Mouse (Mus musculus) cerebral cortex, adult 2 months (tissue): Measurements from ENCODE around the gene Akap5.

ENCODE experiments used
- WGBS: fragments of 180-500 bp; shearing (Covaris S2); methylation state at CpG from one replicate; pipeline ENCODE4 v1.1.7; 2018; 5-methylcytosine and 5-hydroxymethylcytosine counted together

The Akap5 gene

DNA sequence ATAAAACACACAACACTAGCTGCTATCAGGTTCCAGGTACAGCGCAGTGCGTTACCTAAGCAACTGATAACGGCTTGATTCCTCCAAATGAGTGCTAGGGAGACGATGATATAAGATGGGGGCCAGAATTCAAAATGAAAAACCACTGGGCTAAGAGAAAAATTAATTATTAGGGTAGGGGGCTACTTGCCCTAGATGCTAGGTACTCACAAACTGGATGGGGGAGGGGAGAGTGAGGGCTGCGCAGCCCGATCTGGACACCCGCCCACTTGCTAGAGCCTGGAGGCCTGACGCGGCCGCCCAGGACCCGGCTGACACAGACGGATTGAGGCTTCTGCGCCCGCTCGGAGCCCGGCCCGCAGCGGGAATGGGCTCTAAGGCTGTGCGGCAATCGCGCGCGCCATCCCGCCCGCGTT, 44.1 kb downstream of the Akap5 start:
- WGBS, result 3% methylated on average over 26 of the region's 26 CpGs

DNA sequence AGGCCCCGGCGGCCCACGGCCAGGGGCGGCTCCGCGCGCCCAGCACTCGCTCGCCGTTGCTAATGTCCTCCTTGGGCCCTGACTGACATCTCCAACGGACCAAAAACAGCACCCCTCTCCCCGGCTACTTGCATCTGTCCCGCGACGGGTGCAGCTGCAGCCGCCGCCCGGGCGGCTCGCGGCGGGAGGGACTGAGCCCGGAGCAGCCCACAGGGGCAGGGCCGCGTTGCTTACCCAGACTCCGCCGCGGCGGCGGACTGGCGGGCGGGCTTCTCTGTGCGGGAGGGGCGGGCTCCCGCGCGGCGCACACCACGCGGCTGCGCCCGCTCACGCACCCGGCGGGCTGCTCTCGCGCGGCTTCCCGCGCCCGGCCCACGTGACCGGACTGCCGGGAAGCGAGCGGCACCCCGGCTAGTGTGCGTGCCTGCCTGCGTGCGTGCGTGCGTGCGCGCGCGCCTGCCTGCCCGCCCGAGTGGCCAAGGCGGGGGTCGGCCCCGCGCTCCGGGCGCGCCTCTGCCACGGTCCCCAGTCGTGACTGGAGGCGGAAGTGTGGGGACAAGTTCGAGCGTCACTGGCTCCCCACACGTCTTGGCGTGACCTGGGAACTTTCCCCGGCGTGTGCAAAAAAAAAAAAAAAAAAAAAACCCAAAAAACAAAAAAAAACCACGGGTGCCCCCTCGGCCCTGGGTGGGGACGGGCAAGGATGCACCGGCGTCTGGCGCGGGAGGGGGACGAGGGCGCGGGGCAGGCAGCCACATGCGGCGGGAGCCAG, 44.7 kb downstream of the Akap5 start, which contains the start of gene Zbtb25:
Gene Zbtb25, minus strand, starts transcription at position 397 of the 772 bp plus-strand sequence.
- WGBS, result under 1% methylated on average over 96 of the region's 96 CpGs

DNA sequence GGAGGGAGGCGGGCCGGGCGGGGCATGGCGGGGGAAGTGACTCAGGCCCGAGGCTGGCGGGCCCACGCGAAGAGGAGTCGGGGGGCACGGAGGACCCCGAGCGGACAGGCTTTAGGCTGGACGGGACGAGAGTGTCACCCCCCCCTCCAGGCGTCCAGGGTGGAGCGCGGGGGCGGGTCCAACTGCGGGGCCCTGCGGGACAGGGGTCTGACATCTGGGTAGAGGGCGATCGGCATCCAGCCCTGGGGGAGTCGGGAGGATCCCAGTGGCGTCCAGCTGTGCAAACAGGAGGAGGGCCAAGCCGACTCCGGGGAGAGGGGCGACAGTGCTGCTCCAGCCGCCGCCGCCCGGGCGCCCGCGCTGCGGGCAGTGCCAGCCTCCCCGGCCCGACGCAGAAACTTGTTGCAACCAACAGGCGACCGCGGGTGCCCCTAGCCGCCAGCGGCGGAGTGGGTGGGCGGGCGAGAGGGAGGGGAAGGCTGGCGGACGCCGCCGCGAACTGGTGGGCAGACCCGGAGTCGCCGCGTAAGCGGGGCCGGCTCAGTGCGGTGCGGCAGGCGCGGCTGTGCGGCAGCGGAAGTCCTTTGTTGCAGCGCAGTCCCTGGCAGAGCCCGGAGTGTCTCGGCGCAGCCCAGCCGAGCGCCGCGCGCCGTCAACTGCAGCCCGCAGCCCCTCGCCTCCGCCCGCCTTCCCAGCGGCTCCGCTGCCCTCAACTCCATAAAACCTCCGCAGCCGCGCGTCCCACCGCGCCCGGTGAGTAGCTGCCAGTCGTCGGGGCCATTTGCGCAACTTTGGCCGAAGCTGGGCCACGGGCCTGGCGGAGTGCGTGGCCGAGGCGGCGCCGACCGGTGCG, 45.5 kb downstream of the Akap5 start, which contains the start of gene Zbtb1:
Gene Zbtb1, plus strand, starts transcription at position 289 of the 853 bp plus-strand sequence.
- under 1% methylated on average over 99 of the region's 99 CpGs for WGBS

DNA sequence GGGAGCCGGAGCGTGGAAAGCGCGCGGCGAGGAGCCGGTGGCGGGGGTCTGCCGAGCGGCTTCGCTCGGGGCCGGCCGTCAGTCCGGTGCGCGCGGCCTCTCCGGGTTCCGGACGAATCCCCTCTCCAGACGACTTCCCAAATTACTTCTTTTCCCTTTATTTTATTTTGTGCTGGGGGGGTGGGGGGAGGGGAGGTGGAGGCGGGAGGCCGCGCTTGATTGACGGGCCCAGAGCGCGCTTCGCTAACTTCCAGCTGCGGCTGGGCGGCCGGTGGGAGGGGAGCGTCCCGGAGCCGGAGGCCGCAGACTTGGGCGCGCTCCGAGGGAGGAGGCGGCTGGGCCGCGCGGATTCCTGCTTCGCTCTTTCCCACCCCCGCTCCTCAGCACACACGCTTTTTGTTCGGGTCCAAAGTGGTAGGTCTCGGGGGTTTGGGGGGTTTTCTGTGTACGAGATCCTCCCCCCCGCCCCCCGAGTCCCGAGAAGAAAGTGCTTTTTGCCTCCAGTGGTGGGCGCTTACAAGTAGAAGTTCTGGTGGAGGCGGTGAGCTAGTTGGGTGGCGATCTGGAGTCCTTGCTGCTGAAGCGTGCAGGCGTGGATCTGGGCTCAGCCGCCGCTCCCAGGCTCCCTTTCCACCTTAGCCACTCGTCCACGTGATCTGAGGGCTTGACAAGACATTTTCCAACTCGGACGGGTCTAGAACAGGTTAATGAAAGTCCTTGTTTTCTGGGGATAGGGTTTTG, 46.3 kb downstream of the Akap5 start:
- under 1% methylated on average over 63 of the region's 63 CpGs for WGBS

DNA sequence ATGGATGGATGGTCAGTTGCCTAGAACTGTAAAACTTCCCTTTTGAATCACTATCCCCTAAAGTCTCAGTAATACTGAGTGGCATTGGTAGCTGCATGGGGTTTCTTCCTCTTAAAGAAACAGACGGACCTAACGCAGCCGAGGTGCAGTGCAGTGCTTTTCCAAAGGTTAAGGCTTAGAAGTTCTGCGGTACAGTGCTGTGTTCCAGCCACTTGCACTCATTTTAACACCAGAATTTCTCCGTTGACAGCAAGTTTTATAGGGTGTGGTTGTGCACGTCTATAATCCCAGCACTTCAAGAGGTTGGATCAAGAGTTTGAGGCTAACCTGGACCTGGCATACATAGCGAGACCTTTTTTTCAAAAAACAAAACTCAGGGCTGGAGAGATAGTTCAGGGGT, 47.4 kb downstream of the Akap5 start:
- 58% methylated on average over 7 of the region's 7 CpGs for WGBS

DNA sequence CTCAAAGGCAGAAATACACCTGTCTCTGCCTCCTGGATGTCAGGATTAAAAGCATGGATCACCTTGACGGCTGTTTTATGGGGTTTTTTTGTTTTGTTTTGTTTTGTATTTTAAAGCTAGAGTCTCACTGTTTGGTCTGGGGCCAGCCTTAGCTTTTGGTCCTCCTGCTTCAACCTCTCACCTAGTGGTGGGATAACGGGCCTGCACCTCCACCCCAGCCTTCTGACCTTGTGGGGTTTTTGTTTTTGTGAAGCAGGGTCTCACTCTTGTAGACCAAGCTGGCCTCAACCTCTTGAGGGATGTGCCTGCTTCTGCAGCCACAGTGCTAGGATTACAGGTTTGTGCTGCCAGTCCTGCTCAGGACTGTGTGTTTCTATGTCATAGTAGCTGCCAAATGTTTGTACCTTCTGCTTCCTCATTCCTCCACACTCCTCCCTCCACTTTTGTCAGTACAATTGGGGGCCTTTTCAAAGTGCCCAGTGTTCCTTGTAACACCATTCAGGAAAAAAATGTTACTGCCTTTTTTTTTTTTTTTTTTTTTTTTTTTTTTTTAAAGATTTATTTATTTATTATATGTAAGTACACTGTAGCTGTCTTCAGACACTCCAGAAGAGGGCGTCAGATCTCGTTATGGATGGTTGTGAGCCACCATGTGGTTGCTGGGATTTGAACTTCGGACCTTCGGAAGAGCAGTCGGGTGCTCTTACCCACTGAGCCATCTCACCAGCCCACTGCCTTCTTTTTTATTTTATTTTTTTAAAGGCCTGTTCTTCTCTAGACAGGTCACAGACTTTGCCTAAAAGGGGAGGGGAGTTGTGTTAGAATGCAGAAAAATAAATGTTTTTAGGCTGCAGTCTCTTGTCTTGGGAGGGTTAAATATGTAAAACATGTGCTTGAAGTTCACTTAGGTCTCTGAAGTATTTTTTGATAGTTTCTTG, 48.5 kb downstream of the Akap5 start:
- WGBS, result 84% methylated on average over 5 of the region's 7 CpGs

DNA sequence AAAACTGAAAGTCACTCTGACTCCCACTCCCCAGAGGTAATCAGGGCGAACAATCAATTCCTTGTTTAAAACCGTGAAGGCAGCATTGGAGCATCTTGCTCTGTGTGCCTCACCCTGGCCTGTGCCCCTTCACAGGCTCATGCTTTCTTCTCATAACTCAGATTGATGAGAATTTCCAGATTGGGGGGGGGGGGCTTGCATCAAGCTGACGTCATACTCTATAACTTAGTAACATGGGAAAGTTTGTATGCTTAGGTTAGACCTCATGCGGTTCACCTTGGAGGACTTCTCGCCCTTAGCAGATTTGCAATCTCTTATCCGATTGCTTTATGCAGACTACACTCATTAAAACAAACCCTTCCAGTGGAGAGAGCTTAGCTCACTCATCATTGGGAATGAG, 49.3 kb downstream of the Akap5 start:
- WGBS, result 78% methylated on average over 6 of the region's 6 CpGs

DNA sequence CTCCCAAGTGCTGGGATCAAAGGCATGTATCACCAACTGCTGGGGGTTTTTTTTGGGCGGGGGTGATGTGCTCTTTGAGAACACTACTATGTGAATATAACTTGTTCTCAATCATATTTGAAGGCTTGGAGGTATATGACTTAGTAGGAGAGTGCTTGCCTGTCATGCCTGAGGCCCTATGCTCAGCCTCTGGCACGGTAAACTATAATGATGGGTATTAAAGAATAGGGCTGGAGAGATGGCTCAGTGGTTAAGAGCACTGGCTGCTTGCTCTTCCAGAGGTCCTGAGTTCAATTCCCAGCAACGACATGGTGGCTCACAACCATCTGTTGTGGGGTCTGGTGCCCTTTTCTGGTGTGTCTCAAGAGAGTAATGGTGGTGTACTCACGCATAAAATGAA, 50.2 kb downstream of the Akap5 start:
- 85% methylated on average over 4 of the region's 4 CpGs for WGBS

DNA sequence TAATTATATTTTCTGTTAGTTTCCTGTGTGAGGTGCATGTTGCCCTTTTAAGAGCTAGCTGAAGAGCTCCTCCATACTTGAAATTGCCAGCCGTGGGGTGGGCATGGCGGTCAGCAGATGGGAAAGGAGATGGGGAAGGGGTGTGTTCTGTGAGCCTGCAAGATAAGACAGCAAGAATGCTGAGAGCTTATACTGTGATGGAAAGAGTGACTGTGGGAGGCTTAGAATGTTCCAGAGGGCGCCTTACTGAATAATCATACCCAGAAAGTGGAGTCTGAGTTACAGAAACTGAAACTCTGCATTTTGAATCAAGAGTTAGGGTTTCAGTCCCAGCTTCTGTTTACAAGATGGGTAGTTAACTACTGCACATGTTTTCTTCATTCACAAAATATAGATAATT, 50.8 kb downstream of the Akap5 start:
- WGBS, result 88% methylated on average over 3 of the region's 3 CpGs

DNA sequence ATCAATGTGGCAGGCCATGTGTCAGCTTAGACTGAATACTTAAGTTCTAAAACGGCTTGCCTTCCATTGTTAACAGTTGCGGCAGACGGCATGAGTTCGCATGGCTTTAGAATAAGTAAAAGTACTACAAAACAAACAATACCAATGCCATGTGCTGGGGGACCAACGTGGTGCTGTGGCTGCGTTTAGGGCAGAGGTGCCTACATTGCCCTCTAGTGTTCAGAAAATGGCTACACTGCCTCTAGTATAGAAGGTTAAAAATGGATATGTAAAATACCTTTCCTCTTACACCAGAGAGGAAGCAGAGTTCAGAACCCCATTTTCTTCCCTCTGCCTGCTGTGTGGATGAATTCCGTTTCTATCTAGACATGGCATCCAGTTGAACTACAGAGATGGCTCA, 52.0 kb downstream of the Akap5 start:
- WGBS, result 37% methylated on average over 7 of the region's 7 CpGs

DNA sequence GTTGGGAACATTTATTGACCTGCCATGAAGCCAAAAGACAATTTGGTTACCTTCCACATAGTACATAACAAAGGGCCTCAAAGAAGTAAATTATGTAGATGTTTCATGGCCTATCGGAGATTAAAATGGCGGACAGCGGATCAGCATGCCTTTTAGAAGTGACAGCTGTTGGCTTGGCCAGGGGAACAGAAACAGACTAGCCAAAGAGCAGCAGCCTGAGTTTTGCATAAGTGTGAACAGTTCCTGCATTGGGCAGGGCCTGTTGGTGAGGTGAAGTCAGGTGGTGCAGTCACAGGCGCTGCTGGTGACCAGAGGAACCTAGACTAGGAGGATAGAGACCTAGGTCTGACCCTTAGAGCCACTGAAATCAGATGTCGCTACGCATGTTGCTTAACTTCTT, 52.4 kb downstream of the Akap5 start:
- 97% methylated on average over 6 of the region's 6 CpGs for WGBS

DNA sequence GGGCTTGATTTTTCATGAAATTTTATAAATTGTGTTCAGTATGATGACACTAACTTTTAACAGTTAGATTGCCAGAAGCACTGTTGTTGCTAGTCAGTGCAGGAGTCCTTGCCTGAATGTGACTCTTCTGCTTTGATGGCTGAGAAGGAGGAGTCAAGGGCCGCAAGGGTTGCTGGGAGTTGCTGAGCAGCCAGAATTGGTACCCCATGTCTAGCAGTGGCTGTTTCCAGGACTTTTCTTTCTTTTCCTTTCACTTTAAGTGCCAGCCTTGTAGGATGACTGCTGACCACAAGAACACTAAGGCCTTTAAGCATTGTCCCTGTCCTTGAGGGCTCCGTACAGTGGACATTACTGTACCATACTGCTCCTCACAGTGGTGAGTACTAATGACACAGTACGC, 53.0 kb downstream of the Akap5 start:
- WGBS, result 80% methylated on average over 3 of the region's 3 CpGs

DNA sequence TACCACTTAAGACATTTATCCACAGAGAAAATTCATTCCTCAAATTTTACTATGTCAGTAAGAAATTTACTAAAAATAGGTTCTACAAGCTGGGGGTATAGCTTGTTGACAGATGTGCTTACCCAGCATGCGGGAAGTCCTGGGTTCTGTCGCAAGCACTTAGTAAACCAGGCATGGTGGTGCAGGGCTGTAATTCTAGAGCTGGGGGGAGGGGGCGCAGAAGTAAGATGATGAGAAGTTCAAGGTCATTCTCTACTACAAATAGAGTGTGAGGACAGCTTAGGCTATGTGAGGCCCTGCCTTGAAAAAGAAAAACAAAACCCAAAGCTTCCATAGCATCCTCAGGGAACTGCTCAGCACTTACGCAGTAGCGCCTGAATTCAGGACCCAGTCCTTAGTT, 53.9 kb downstream of the Akap5 start:
- 92% methylated on average over 5 of the region's 5 CpGs for WGBS

DNA sequence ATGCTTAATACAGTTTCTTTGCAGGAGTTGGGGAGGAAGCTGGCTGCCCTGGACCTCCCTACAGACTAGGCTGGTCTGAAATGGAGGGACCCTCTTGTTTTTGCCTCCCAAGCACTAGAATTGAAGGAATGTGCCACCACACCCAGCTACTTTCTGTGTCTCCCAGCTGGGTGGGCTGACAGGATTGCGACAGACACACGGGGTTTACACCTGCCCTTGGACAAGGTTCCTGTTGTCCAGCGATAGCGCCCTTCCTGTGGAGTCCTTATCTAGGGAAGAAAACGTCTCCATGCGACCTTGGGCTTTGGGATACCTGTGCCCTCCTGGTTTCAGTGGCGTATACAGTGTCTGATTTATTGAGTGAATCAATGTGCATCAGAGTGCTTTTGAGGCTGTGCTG, 55.5 kb downstream of the Akap5 start:
- 85% methylated on average over 7 of the region's 7 CpGs for WGBS
